Mouse (Mus musculus) hematopoietic stem cell, adult 5-6 weeks (primary cell): ENCODE results near the gene Pccb. TPM values are rescaled to one million over a fixed set of nuclear protein-coding genes. Genes with fewer than 3 reads are reported as not detected.

Source experiments
- ATAC-seq, 2 experiments: fragments of 125-278 bp in 1 of 2; replicated peaks in 1 of 2; 2 replicates each; pipeline ENCODE4 v1.8.0; 2016 to 2017; ENCODE audit warnings: inconsistent platforms in 2 of 2, mild to moderate bottlenecking in 2 of 2, moderate number of reproducible peaks in 2 of 2, low read depth in 1 of 2, moderate TSS enrichment in 1 of 2; ENCODE audit not compliant: low FRiP score in 2 of 2, poor library complexity in 2 of 2, severe bottlenecking in 2 of 2, insufficient read depth in 1 of 2, low TSS enrichment in 1 of 2
- total RNA-seq: library from RNA; stranded (forward); fragments of 172-1452, 232-1000 nt; gene quantifications from 2 replicates; pipeline ENCODE4 v1.2.3, GENCODE M21; 2017

The Pccb gene
- total RNA-seq, 1 experiment from 2014 or later: 18.1 TPM

GRCm38 (mm10) chr9:101057156-101057555, 22.5 kb upstream of the Pccb start:
- no peak for ATAC-seq

- no peak for ATAC-seq
Measured at GRCm38 (mm10) chr9:101053279-101053678, 18.6 kb upstream of the Pccb start.

GRCm38 (mm10) chr9:101052691-101053090, 18.0 kb upstream of the Pccb start:
- ATAC-seq: no peak

GRCm38 (mm10) chr9:101052007-101052406, 17.3 kb upstream of the Pccb start:
- no peak for ATAC-seq

- peak; percentile 58 to 67; a peak in 3 of 4 replicates for ATAC-seq
Measured at GRCm38 (mm10) chr9:101045710-101046338, 11.1 kb upstream of the Pccb start.

- ATAC-seq: 0 out of 4 replicates have a peak, but pooled peaks of 1 of the 2 experiments have one; percentile 27
Measured at GRCm38 (mm10) chr9:101042249-101042648, 7.6 kb upstream of the Pccb start.

- ATAC-seq: no peak
Measured at GRCm38 (mm10) chr9:101041508-101041907, 6.8 kb upstream of the Pccb start.

GRCm38 (mm10) chr9:101038634-101039033, 3.9 kb upstream of the Pccb start:
- no peak for ATAC-seq

GRCm38 (mm10) chr9:101037396-101037795, 2.7 kb upstream of the Pccb start:
- no peak for ATAC-seq

GRCm38 (mm10) chr9:101036876-101037275, 2.2 kb upstream of the Pccb start:
- no peak for ATAC-seq

- no peak for ATAC-seq
Measured at GRCm38 (mm10) chr9:101035836-101036596, 1.3 kb upstream of the Pccb start.

GRCm38 (mm10) chr9:101033761-101034447, 794 bp downstream of the Pccb start:
- ATAC-seq: no peak; a peak in 1 of 4 replicates

GRCm38 (mm10) chr9:101018768-101019167, 15.9 kb downstream of the Pccb start:
- no peak for ATAC-seq

GRCm38 (mm10) chr9:101017734-101018516, 16.8 kb downstream of the Pccb start:
- no peak for ATAC-seq

GRCm38 (mm10) chr9:101015324-101015723, 19.4 kb downstream of the Pccb start:
- ATAC-seq: no peak

- ATAC-seq: peak in 1 of 2 experiments; percentile 25; a peak in 1 of 4 replicates
Measured at GRCm38 (mm10) chr9:101012433-101012832, 22.3 kb downstream of the Pccb start.

GRCm38 (mm10) chr9:101005866-101006265, 28.8 kb downstream of the Pccb start:
- no peak for ATAC-seq
